Mouse (Mus musculus) urinary bladder, adult 2 months (tissue): ENCODE measurements around the gene Cldn34b3. TPM values are rescaled to one million over a fixed set of nuclear protein-coding genes. Genes with fewer than 3 reads are reported as not detected.
"Not testable (repeated sequence)": the region's sequence is repeated elsewhere in the genome, so short reads cannot be mapped to it uniquely, and the experiment has no call there.

ENCODE experiments used
- DNase-seq: peaks from one replicate; pipeline ENCODE4 v3.0.0; 2022; ENCODE audit warnings: low spot score
- polyA plus RNA-seq: library from polyadenylated mRNA; depleted of rRNA; stranded (reverse); fragments of >200 nt; gene quantifications from 2 replicates; pipeline ENCODE4 v1.2.3, GENCODE M21; 2012; rRNA removed

The Cldn34b3 gene
- not detected in 2 replicates for polyA plus RNA-seq

DNA sequence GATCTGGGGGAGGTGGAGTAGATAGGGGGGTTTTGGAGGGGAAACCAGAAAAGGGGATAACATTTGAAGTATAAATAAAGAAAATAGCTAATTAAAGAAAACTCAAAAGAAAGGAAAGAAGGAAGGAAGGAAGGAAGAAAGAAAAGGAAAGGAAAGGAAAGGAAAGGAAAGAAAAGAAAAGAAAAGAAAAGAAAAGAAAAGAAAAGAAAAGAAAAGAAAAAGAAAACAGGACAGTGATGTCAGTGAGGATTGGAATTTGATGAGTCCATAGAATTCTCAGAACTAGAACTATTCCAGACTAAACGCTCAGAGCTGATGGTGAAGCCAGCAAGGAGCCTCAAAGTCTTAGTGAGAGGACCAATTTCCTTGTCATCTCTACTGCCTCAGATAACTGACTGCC lies at the start of gene Cldn34b3:
Cldn34b3 (plus strand) TSS at position 301 of the 400 bp plus-strand sequence.
- DNase-seq = not testable (repeated sequence)

Other genes with a start within 250 kb of the Cldn34b3 start
- gene Cldn34b4, start 129.0 kb downstream of the Cldn34b3 start, polyA plus RNA-seq = not detected in 2 replicates